Mouse (Mus musculus): ENCODE measurements at regions not wholly inside any gene's neighbourhood (a gene's known extent, or its start where the extent isn't known, plus 50 kb on each side); places are given as distances from the start of the nearest gene placed in this dataset.

DNA sequence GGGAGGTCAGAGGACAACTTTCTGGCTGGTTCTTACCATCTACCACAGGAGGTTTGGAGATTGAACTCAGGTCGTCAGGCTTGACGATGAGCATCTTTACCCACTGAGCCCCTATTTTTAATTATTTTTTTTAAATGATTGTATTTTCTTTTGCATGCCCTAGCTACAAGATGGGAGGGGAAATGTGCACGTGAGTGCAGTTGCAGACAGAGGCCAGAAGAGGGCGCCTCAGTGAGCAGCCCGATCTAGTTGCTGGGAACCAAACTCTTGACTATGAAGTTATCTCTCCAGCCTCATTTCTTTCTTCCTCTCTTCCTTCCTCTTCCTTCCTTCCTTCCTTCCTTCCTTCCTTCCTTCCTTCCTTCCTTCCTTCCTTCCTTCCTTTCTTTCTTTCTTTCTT lies 537.3 kb upstream of the Adam5 start:
- no peak for TF ChIP-seq POLR2A (IDR thresholded peaks at IDR 0.05; ENCODE audit: borderline replicate concordance, control insufficient read depth, low read depth, low read length)
- TF ChIP-seq CTCF (IDR thresholded peaks at IDR 0.05; ENCODE audit: control insufficient read depth, insufficient read depth, low read length), result peak; percentile 23; the same call in 1 of the 2 replicates
